Mouse (Mus musculus) neural tube, embryonic 11.5 days (tissue): ENCODE results near the gene Spred2. TPM values are rescaled to one million over a fixed set of nuclear protein-coding genes. Genes with fewer than 3 reads are reported as not detected.

Experiments used
- ATAC-seq: fragments of 200-750 bp; cut with Nextera tagmentation; 2 replicates; pipeline ENCODE4 v1.8.0; 2017; ENCODE audit warnings: moderate number of reproducible peaks, mild to moderate bottlenecking, moderate TSS enrichment, moderate library complexity; ENCODE audit not compliant: insufficient read depth, low FRiP score, low TSS enrichment
- DNase-seq: peaks from one replicate; pipeline ENCODE4 v3.0.0-alpha.2; 2015; ENCODE audit warnings: low spot score
- H3K27ac ChIP-seq: fragments of 300-500 bp; sonication (generic); 2 replicates; pipeline ENCODE4 v1.5.1; 2014; ENCODE audit warnings: low read depth, mild to moderate bottlenecking, low read length
- H3K27me3 ChIP-seq: fragments of 300-500 bp; sonication (generic); 2 replicates; pipeline ENCODE4 v1.6.1; 2014; ENCODE audit warnings: mild to moderate bottlenecking, low read length, mixed read lengths; ENCODE audit not compliant: control insufficient read depth, insufficient read depth
- H3K36me3 ChIP-seq: fragments of 300-500 bp; sonication (generic); 2 replicates; pipeline ENCODE4 v1.6.1; 2014; ENCODE audit warnings: mild to moderate bottlenecking, low read length, moderate library complexity, mixed read lengths; ENCODE audit not compliant: control insufficient read depth, insufficient read depth
- H3K4me1 ChIP-seq: fragments of 300-500 bp; sonication (generic); 2 replicates; pipeline ENCODE4 v1.6.1; 2014; ENCODE audit warnings: low read length, mixed read lengths; ENCODE audit not compliant: control insufficient read depth, insufficient read depth
- H3K4me2 ChIP-seq: fragments of 300-500 bp; sonication (generic); 2 replicates; pipeline ENCODE4 v1.6.1; 2014; ENCODE audit warnings: low read depth, mild to moderate bottlenecking, moderate library complexity
- H3K4me3 ChIP-seq: fragments of 300-500 bp; sonication (generic); 2 replicates; pipeline ENCODE4 v1.5.1; 2014; ENCODE audit warnings: low read depth, low read length
- H3K9ac ChIP-seq: fragments of 300-500 bp; sonication (generic); 2 replicates; pipeline ENCODE4 v1.6.1; 2014; ENCODE audit warnings: mild to moderate bottlenecking, low read length
- H3K9me3 ChIP-seq: fragments of 300-500 bp; sonication (generic); 2 replicates; pipeline ENCODE4 v1.6.1; 2016; ENCODE audit warnings: low read length; ENCODE audit not compliant: control insufficient read depth
- WGBS: fragments of 180-500 bp; shearing (Covaris S2); extraction: QIAGEN DNeasy Blood & Tissue Kit; methylation state at CpG from one replicate; pipeline ENCODE4 v1.1.7; 2014; 5-methylcytosine and 5-hydroxymethylcytosine counted together
- polyA plus RNA-seq: library from polyadenylated mRNA; unstranded; fragments of >200 nt; fragmentation: Nextera tagmentation; extraction: Ambion mirVana; gene quantifications from 2 replicates; pipeline ENCODE4 v1.2.1, GENCODE M21; 2014

The Spred2 gene
- polyA plus RNA-seq, 1 experiment from 2014 or later = 6.2 TPM

DNA sequence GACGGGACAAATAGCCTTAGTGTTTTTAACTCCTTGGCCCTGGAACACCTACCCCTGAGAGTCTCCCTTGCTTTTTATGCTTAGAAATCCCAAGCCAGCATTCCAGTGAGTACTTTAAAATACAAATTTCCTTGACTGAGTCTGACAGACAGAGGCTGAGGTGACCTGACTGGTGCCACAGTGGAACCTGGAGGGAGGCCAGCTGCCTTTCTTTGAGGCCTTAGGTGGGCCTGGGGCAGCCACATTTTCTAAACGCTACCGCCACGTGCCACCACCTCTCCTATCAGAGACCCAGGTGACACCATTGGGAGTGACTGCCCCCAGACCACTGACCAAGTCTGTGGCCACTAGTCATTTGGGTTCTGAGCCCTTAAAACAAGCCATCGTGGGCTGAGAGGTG lies 40.2 kb downstream of the Spred2 start:
- Histone ChIP-seq H3K9me3 (no peaks in the 10 kb centered on the region), H3K9ac (no peak overlapping the region), H3K4me1 (no peaks in the 10 kb centered on the region), H3K4me3 (no peak overlapping the region), H3K27me3 (no peaks in the 10 kb centered on the region), H3K36me3 (no peaks in the 10 kb centered on the region), H3K27ac (no peak overlapping the region), H3K4me2 (no peak overlapping the region)
- DNase-seq = no peak
- ATAC-seq = no peak
- 94% methylated on average over 5 of the region's 5 CpGs for WGBS

DNA sequence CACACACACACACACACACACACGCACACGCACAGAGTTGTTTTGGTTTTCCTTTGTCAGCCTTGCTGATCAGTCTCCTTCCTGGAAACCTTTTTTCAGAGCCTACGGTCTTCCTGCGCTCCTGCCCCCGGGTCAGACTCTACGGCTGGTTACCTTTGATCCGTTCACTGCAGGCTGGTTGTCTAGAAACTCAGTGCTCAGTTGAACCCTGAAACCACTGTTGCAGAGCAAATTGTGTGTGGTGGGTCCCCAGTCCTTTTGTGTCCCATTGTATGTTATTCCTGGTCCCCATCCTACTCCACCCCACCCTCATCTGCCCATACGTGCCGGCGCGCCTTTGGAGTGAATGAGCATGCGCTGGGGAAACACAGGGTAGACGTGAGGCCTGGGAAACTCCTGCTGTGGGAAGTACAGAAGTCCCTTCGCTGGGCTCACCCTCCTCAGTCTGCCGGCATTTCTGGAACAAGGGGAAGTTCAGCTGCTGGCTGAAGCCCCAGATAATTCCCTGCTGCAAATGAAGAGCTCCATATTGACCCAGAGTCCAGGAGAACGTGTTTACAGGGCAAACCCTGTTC lies 40.9 kb downstream of the Spred2 start:
- H3K4me3 ChIP-seq = no peak overlapping the region
- no peak overlapping the region for H3K9ac ChIP-seq
- H3K9me3 ChIP-seq = no peaks in the 10 kb centered on the region
- no peak overlapping the region for H3K4me2 ChIP-seq
- DNase-seq (no peak), ATAC-seq (no peak)
- no peaks in the 10 kb centered on the region for H3K27me3 ChIP-seq
- H3K36me3 ChIP-seq = no peaks in the 10 kb centered on the region
- 68% methylated on average over 16 of the region's 16 CpGs for WGBS
- H3K27ac ChIP-seq = no peak overlapping the region
- H3K4me1 ChIP-seq = no peaks in the 10 kb centered on the region

DNA sequence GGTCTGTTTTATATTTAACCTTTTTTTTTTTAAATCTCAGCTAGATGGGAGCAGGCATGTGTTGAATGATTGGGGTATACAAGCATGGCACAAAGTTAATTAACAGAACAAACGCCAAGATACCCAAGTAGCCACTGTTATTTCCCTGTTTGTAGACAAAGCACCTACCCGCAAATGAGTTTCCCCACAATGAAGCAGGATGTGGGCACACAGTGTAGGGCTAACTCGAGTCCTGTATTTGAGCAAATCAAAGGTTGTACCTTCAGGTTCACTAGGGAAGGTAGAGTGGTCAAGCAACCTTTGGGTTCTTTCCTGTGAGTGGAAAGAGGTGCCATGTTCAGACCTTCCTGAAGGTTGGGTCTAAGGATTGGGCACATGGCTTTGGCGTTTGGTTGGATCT lies 41.5 kb downstream of the Spred2 start:
- Histone ChIP-seq H3K36me3 (no peaks in the 10 kb centered on the region), H3K4me2 (no peak overlapping the region), H3K27me3 (no peaks in the 10 kb centered on the region), H3K9me3 (no peaks in the 10 kb centered on the region), H3K27ac (no peak overlapping the region), H3K4me1 (no peaks in the 10 kb centered on the region), H3K4me3 (no peak overlapping the region), H3K9ac (no peak overlapping the region)
- WGBS = 89% methylated on average over 4 of the region's 4 CpGs
- DNase-seq (no peak), ATAC-seq (no peak)

GRCm38 (mm10) chr11:19966294-19966693 lies 42.1 kb downstream of the Spred2 start:
- H3K9ac ChIP-seq = no peak overlapping the region
- 92% methylated on average over 2 of the region's 2 CpGs for WGBS
- no peaks in the 10 kb centered on the region for H3K27me3 ChIP-seq
- no peaks in the 10 kb centered on the region for H3K4me1 ChIP-seq
- H3K36me3 ChIP-seq = no peaks in the 10 kb centered on the region
- no peak overlapping the region for H3K4me2 ChIP-seq
- ATAC-seq (no peak), DNase-seq (no peak)
- H3K4me3 ChIP-seq = no peak overlapping the region
- no peak overlapping the region for H3K27ac ChIP-seq
- H3K9me3 ChIP-seq = no peaks in the 10 kb centered on the region

- WGBS = 52% methylated on average over 5 of the region's 5 CpGs
- Histone ChIP-seq H3K9ac (no peak overlapping the region), H3K27me3 (no peaks in the 10 kb centered on the region), H3K36me3 (no peaks in the 10 kb centered on the region), H3K27ac (no peak overlapping the region), H3K9me3 (no peaks in the 10 kb centered on the region), H3K4me2 (no peak overlapping the region), H3K4me1 (0 out of 2 replicates have a peak, but pooled peaks cover 2% of the 10 kb centered on the region), H3K4me3 (no peak overlapping the region)
- no peak for DNase-seq
- no peak for ATAC-seq
These were observed 45.4 kb downstream of the Spred2 start for GRCm38 (mm10) chr11:19969584-19969983.

DNA sequence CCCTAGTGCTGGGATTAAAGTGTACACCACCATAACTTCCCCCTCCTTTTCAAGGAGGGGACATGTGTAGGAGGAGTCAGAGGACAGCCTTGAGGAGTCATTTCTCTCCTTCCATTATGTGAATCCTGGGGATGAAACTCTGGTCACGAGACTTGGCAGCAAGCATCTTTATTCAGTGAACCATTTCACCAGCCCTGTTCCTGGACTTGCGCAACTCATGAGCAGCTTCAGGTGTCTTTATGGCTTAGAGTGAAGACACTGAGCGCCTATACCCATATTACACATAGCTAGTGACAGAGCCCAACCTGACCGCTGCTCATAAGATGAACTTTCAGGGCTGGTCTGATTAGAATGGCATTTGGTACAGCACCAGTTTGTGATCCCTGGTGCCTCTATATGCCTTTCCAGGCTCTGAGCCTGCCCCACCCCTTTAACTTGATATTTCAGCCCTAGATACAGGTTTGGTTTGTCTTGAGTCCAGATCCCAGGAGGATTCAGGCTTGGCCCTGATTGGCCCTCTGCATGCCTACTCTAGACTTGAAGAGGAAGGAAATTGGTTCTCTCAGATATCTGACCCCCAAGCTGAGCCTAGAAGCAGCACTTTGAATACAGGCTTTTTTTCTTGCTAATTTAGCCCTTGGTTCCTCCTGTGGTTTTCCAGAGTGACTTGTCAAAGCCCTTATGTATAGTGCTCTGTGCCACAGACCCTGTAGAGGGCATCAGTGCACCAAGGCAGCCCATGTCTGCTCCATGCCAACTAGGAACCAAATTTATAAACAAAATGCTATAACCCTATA lies 48.0 kb downstream of the Spred2 start:
- WGBS = 94% methylated on average over 4 of the region's 4 CpGs
- H3K9me3 ChIP-seq = no peaks in the 10 kb centered on the region
- ATAC-seq (no peak), DNase-seq (no peak)
- H3K4me1 ChIP-seq = 0 out of 2 replicates have a peak, but pooled peaks cover 2% of the 10 kb centered on the region
- H3K27me3 ChIP-seq = no peaks in the 10 kb centered on the region
- H3K9ac ChIP-seq = no peak overlapping the region
- no peak overlapping the region for H3K4me3 ChIP-seq
- H3K36me3 ChIP-seq = no peaks in the 10 kb centered on the region
- H3K27ac ChIP-seq = no peak overlapping the region
- H3K4me2 ChIP-seq = no peak overlapping the region

- DNase-seq (no peak), ATAC-seq (no peak)
- Histone ChIP-seq H3K4me2 (no peak overlapping the region), H3K4me3 (no peak overlapping the region), H3K27ac (no peak overlapping the region), H3K4me1 (0 out of 2 replicates have a peak, but pooled peaks cover 2% of the 10 kb centered on the region), H3K9ac (no peak overlapping the region), H3K27me3 (no peaks in the 10 kb centered on the region), H3K36me3 (no peaks in the 10 kb centered on the region), H3K9me3 (no peaks in the 10 kb centered on the region)
- WGBS = 58% methylated on average over 7 of the region's 7 CpGs
These were observed 49.0 kb downstream of the Spred2 start for GRCm38 (mm10) chr11:19973032-19973790.

DNA sequence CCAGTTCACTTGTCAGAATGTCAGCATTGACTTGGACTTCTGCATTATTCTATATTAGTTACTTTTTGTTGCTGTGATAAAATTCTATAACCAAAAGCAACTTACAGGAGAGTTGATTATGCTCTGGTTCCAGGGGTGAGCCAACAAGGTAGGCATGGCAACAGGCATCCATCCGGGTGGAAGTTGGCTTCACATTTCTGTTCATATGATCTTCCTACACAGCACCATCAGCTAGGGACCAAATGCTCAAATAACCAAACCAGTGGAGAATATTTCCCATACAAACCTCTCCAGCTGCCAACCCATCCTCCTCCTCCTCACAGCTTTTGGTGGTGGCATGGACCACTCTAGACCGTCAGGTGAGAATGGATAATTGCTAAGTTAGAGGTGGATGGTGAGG lies 51.9 kb downstream of the Spred2 start:
- no peak for ATAC-seq
- Histone ChIP-seq H3K4me2 (no peak overlapping the region), H3K27me3 (no peaks in the 10 kb centered on the region), H3K4me1 (0 out of 2 replicates have a peak, but pooled peaks cover 2% of the 10 kb centered on the region), H3K9me3 (no peaks in the 10 kb centered on the region), H3K27ac (no peak overlapping the region), H3K4me3 (no peak overlapping the region), H3K9ac (no peak overlapping the region), H3K36me3 (no peaks in the 10 kb centered on the region)
- DNase-seq = no peak
- 92% methylated on average over 2 of the region's 2 CpGs for WGBS
